Mouse (Mus musculus): ENCODE data around the gene Pex10. TPM values are rescaled to one million over a fixed set of nuclear protein-coding genes. Genes with fewer than 3 reads are reported as not detected.

Pex10 gene
- 21.3 and 22.8 TPM in 2 replicates for polyA plus RNA-seq (2015; fragmentation: Nextera tagmentation; extraction: Ambion mirVana)

DNA sequence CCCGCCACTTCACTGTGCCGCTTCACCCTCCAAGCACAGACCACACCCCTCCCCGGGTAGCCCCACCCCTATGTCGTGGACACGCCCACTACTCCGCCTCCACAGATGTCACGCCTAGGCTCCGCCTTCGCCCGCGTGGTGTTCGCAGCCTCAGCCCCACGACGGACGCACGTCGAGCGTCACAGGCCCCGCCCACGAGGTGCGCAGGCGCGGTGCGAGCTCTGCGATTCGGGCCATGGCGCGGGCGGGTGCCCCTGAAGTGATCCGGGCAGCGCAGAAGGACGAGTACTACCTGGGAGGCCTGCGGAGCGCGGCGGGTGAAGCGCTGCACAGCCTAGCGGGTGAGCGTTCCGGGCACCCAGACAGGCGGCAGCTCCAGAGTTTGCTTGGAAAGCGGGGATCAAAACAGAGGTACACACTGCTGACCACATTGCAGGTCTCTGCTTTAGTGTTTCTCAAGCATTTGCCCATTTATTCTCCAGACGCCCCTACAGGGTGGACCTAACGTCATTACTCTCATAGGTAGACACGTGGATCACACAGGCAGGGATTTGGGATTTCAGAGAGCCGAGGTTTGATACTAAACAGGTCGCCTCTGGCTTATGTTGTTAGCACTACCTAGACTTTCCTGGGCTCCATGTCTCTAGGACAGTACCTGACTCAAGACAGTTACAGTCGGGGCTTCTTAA is at the start of gene Pex10:
Pex10 (plus strand) TSS at position 183 of the 689 bp plus-strand sequence.
- Histone ChIP-seq H3K9me3 (no peaks in the 10 kb centered on the region), H3K9ac (peak within 1 kb of the TSS; percentile 87), H3K27ac (peak within 1 kb of the TSS; percentile 84), H3K36me3 (peaks cover 38% of the 10 kb centered on the region), H3K4me3 (peak within 1 kb of the TSS; percentile 72), H3K27me3 (no peaks in the 10 kb centered on the region), H3K4me2 (peak within 1 kb of the TSS; percentile 73), H3K4me1 (peaks cover 29% of the 10 kb centered on the region)
- ATAC-seq (ENCODE audit: insufficient number of reproducible peaks, low FRiP score, low TSS enrichment, low read depth) = peak; percentile 92
- WGBS = under 1% methylated on average over 48 of the region's 48 CpGs

DNA sequence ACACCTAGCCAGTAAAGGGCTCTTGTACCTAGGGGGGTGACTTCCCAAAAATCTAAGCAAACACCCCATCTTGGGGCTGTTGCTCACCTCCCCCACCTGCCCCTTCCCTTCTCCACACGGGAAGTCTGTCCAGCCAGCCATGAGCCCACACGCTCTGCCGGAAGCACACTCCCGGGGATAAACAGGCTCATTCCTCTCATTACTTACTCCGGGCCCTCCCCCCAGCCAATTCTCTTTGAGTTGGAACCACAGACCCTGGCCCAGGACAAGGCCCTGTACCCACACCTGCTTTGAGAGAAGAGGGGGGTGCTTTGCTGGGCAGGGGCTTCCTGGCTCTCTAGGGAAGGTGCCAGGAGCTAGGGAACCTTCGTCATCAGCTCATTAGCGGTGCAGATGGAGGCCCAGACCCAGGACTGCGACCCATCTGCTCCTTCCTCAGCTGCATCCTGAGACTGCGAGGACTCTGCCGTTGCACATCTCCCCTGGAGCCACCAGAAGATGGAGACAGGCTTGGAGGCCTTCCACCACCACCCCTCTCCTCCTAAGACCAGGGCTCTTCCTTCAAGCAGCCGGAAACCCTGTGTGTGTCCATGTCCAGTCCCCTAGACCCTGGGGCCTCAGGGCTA is 49.5 kb upstream of the Pex10 start:
- H3K36me3 ChIP-seq = no peaks in the 10 kb centered on the region

DNA sequence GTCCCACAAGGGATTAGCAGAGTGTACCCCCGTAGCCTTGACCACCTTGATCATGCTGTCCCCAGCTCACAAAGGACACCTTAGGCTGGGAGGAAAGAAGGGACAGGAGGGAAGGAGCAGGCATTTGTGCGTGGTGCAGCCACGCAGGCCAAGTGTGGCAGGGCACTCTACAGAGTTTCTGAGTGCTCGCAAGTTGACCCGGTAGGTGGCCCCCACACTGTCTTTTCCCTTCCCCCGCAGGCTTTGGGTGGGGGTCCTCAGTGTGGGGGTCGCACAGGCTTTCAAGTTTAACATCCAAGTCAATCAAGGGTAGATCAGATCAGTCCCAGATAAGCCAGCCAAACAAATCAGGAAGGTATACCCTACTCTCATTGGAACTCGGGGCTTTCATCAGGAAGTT is 48.8 kb upstream of the Pex10 start:
- no peak for ATAC-seq (ENCODE audit: insufficient number of reproducible peaks, low FRiP score, low TSS enrichment, low read depth)

More for the DNA sequence above, 49.5 kb upstream of the Pex10 start:
- Histone ChIP-seq H3K9ac (no peak overlapping the region), H3K27me3 (no peaks in the 10 kb centered on the region), H3K9me3 (no peaks in the 10 kb centered on the region), H3K27ac (no peak overlapping the region), H3K4me3 (no peak overlapping the region), H3K4me1 (peaks cover 20% of the 10 kb centered on the region), H3K4me2 (no peak overlapping the region)
- WGBS = 60% methylated on average over 11 of the region's 11 CpGs
- no peak for ATAC-seq (ENCODE audit: insufficient number of reproducible peaks, low FRiP score, low TSS enrichment, low read depth)

DNA sequence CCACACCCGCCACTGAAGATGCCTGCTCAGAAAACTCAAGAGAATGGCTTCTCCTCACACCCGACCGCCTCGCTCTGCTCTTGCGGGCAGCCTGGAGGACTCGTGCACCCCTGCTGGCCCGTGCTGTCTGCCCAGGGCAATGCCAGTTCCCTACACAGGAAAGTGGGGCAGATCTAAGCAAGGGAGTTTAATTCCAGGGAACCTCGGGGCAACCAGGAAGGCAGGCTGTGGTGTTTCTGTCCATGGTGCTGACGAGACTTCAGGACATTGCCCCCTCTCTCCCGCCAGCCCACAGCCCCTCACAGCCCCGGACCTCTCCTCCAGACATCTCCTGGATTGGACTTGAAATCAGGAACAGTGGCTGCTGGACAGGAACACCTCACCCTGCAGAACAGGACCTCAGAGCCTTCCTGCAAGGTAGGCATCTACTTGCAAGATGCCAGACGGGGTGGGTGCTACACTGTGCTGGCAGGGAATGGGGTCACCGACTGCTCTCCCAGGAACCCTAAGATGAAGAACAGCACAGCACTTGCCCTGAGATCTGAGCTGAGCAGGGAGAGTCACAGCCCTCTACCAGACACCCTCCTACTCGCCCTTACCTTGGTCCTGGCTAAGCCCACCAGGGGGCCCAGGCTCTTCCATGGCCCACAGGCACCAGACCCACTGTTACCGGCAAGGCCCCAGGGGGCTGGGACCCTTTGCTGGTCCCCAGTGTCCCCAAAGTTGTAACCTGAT is 48.0 kb upstream of the Pex10 start:
- 6% methylated on average over 15 of the region's 15 CpGs for WGBS
- H3K4me1 ChIP-seq = peaks cover 20% of the 10 kb centered on the region
- no peak overlapping the region for H3K4me3 ChIP-seq
- 0 out of 2 replicates have a peak overlapping the region, but pooled peaks have one; percentile 7 for H3K4me2 ChIP-seq
- ATAC-seq (ENCODE audit: insufficient number of reproducible peaks, low FRiP score, low TSS enrichment, low read depth) = no peak
- H3K36me3 ChIP-seq = no peaks in the 10 kb centered on the region
- no peaks in the 10 kb centered on the region for H3K9me3 ChIP-seq
- H3K27me3 ChIP-seq = 0 out of 2 replicates have a peak, but pooled peaks cover under 1% of the 10 kb centered on the region
- no peak overlapping the region for H3K27ac ChIP-seq
- no peak overlapping the region for H3K9ac ChIP-seq

More for the DNA sequence above, 48.8 kb upstream of the Pex10 start:
- H3K27ac ChIP-seq = no peak overlapping the region
- H3K27me3 ChIP-seq = no peaks in the 10 kb centered on the region
- H3K4me3 ChIP-seq = no peak overlapping the region
- no peaks in the 10 kb centered on the region for H3K9me3 ChIP-seq
- H3K9ac ChIP-seq = no peak overlapping the region
- H3K4me1 ChIP-seq = peaks cover 20% of the 10 kb centered on the region
- no peak overlapping the region for H3K4me2 ChIP-seq
- no peaks in the 10 kb centered on the region for H3K36me3 ChIP-seq
- 72% methylated on average over 8 of the region's 8 CpGs for WGBS

DNA sequence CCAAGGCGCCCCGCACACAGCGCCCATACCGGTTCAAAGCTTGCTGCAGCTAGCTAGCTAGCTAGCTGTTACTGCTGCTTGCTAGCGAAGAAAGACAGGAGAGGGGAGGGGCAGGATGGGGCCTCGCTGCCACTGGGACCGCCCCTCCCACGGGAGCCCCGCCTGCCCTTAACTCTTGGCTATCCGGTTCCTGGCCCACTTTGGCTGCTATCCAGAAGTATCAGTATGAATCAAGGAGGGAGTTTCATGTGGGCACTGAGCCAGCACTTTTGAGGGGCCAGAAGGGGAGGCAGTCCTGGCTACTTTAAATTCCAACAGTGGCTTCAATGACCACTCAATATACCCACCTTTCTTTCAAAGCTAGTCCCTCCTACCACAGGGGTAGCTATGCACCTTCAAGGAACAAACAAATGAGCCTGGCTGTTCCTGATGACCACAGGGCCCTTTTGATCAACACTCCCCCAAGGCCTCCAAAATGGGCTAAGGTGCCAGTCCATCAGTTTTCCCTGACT is 47.4 kb upstream of the Pex10 start:
- H3K4me2 ChIP-seq = 0 out of 2 replicates have a peak overlapping the region, but pooled peaks have one; percentile 7
- WGBS = 0% methylated on average over 10 of the region's 10 CpGs

DNA sequence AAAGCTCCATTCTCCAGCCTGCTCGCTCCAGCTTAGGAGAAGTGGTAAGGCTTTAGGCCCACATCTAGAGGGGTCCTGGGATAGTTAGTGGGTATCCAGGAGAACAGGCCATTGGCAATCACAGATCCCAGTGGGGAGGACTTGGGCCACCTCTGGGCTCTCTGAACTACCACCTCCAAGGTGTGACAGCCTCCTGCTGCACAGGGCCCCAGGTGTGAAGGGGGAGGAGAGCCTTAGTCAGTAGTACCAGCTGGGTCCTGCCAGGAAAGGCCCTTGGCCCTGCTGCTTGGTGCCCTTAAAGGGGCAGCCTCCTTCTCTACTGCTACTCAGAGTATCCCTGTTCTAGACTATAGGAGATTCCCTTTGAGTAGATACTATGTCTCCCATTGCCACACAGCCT is 46.7 kb upstream of the Pex10 start:
- H3K9me3 ChIP-seq = no peaks in the 10 kb centered on the region
- no peak for ATAC-seq (ENCODE audit: insufficient number of reproducible peaks, low FRiP score, low TSS enrichment, low read depth)
- 0 out of 2 replicates have a peak, but pooled peaks cover 4% of the 10 kb centered on the region for H3K27me3 ChIP-seq
- whole genome bisulfite sequencing = 58% methylated on average over 1 of the region's 1 CpGs
- no peak overlapping the region for H3K27ac ChIP-seq
- no peaks in the 10 kb centered on the region for H3K36me3 ChIP-seq
- H3K4me2 ChIP-seq = no peak overlapping the region
- no peak overlapping the region for H3K9ac ChIP-seq
- H3K4me3 ChIP-seq = no peak overlapping the region
- peaks cover 20% of the 10 kb centered on the region for H3K4me1 ChIP-seq

More for the DNA sequence above, 47.4 kb upstream of the Pex10 start:
- no peaks in the 10 kb centered on the region for H3K9me3 ChIP-seq
- H3K36me3 ChIP-seq = no peaks in the 10 kb centered on the region
- H3K4me1 ChIP-seq = peaks cover 20% of the 10 kb centered on the region
- no peak overlapping the region for H3K27ac ChIP-seq
- no peak overlapping the region for H3K9ac ChIP-seq
- 0 out of 2 replicates have a peak, but pooled peaks cover 4% of the 10 kb centered on the region for H3K27me3 ChIP-seq
- ATAC-seq (ENCODE audit: insufficient number of reproducible peaks, low FRiP score, low TSS enrichment, low read depth) = no peak
- no peak overlapping the region for H3K4me3 ChIP-seq

DNA sequence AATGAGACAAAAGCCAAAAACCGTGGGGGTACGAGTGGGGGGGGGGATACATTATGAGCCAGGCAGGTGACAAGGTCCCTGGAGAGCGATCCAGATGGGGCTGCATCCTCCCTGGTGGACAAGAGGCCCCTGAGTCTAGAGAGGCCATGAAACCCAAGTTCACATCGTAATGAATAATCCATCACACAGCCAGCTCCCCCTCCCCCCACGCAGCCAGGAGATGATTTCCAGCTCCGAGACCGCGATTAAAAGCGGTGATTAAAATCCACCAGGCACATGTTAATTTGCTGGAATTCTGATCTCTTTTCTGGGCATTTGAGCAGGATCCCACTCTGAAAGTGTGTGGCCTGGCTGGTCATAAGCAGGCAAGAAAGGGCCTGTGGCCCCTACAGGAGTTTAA is 46.0 kb upstream of the Pex10 start:
- ATAC-seq (ENCODE audit: insufficient number of reproducible peaks, low FRiP score, low TSS enrichment, low read depth) = no peak
- H3K27me3 ChIP-seq = 0 out of 2 replicates have a peak, but pooled peaks cover 4% of the 10 kb centered on the region
- 48% methylated on average over 9 of the region's 9 CpGs for WGBS
- no peak overlapping the region for H3K4me2 ChIP-seq
- peaks cover 20% of the 10 kb centered on the region for H3K4me1 ChIP-seq
- H3K36me3 ChIP-seq = no peaks in the 10 kb centered on the region
- no peak overlapping the region for H3K4me3 ChIP-seq
- no peak overlapping the region for H3K27ac ChIP-seq
- H3K9ac ChIP-seq = no peak overlapping the region
- H3K9me3 ChIP-seq = no peaks in the 10 kb centered on the region

DNA sequence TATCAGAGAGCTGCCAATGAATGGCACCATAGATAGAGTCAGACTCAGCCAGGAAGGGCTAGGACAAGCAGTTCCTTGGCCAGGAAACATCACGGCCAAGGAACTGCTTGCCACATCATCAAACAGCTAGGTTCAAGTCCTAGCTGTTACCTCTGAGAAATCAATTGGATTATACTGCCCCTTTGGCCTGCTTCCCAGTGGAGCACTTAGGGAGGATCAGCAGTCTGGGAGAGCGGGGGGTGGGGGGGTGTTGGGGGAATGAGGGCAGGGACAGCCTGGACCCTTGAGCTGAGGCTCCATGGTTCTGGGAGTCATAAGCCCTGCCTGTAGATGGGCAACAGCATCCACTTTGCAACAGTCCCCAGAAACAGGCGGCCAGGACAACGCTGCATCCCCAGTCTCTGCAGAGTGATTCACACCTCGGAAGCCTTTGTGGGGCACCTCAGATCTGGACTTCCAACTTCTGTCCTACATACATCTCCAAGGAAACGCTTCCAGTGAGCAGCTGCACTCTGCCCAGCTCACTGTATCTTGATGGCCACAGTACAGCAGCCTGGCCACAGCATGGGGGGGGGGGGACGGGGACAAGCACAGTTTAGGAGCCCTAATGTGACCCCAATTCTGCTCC is 44.5 kb upstream of the Pex10 start:
- Histone ChIP-seq H3K27me3 (0 out of 2 replicates have a peak, but pooled peaks cover 4% of the 10 kb centered on the region), H3K9ac (no peak overlapping the region), H3K27ac (no peak overlapping the region), H3K36me3 (no peaks in the 10 kb centered on the region), H3K4me2 (no peak overlapping the region), H3K4me3 (no peak overlapping the region), H3K9me3 (no peaks in the 10 kb centered on the region), H3K4me1 (peaks cover 20% of the 10 kb centered on the region)
- 55% methylated on average over 7 of the region's 7 CpGs for WGBS
- no peak for ATAC-seq (ENCODE audit: insufficient number of reproducible peaks, low FRiP score, low TSS enrichment, low read depth)

DNA sequence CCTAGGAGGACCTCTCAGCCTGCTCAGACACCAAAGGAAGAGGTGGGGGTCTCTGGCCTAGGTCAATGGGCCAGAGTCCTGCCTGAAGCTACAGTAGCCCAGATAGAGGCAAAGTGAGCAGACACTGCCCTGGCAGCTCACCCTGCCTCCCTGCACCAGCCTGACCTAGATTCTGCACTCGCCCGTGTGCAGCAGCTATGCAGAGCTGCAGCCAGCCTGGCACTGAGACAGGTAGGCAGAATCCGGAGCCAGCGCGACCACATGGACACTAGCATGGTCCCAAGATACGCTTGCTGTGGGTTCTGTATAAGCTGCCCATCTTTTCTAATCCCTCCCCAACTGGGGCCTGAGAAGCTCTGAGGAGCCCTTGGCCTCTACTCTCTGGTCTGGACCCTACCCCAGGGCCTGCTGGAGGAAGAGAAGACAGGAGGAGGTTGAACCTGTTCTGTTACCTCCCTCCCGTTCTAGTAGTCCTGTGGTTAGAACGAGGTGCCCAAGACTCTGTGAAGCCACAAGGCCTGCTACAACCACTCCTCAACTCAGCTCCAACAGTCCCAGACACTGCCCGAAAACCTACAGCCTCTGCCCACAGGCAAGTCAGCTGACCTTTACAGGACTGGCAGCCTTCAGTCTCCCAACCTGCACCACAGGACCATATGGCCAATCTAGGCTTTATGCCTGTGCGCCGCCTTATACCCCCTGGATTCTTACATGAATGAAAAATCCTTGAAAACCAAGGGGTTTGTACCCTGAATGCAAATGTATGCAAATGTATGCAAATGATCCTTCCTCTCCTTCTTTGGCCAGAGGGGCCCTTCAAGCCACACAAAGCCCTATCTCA is 42.4 kb upstream of the Pex10 start:
- no peak overlapping the region for H3K4me2 ChIP-seq

DNA sequence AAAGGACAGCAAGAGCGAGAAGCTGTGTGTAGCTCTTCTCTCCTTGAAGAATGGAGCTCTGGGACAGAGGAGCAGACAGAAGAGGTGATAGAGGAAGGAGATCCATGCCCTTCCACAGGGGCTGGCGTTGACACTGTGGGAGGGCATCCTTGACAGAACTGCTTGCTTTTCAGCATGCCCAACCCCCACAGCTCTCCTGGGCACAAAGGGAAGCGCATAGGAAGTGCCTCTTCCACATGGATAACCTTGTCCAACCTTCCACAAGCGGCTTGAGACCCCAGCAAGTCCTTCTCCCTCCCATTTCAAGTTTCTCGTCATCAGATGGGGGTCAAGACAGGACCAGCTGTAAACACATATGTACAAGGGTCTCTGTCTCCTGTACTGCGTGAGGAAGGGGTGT is 33.7 kb upstream of the Pex10 start:
- peaks cover 27% of the 10 kb centered on the region; the same call in 1 of the 2 replicates for H3K27me3 ChIP-seq

More for the DNA sequence above, 42.4 kb upstream of the Pex10 start:
- Histone ChIP-seq H3K27ac (no peak overlapping the region), H3K9me3 (no peaks in the 10 kb centered on the region), H3K4me1 (peaks cover 9% of the 10 kb centered on the region), H3K4me3 (no peak overlapping the region), H3K27me3 (0 out of 2 replicates have a peak, but pooled peaks cover 4% of the 10 kb centered on the region), H3K9ac (no peak overlapping the region), H3K36me3 (no peaks in the 10 kb centered on the region)
- no peak for ATAC-seq (ENCODE audit: insufficient number of reproducible peaks, low FRiP score, low TSS enrichment, low read depth)
- WGBS = 82% methylated on average over 11 of the region's 11 CpGs

More for the DNA sequence above, 33.7 kb upstream of the Pex10 start:
- no peak for ATAC-seq (ENCODE audit: insufficient number of reproducible peaks, low FRiP score, low TSS enrichment, low read depth)
- Histone ChIP-seq H3K27ac (no peak overlapping the region), H3K9ac (no peak overlapping the region), H3K4me1 (no peaks in the 10 kb centered on the region), H3K4me2 (no peak overlapping the region), H3K36me3 (no peaks in the 10 kb centered on the region), H3K9me3 (no peaks in the 10 kb centered on the region), H3K4me3 (no peak overlapping the region)
- 49% methylated on average over 6 of the region's 6 CpGs for WGBS

Measured in limb, embryonic 15.5 days (tissue).